ENCODE assay signal across 11 mouse cellular contexts in genomic region chr7:141040867-141041606, GRCm38 (mm10). TPM values are rescaled to one million over a fixed set of nuclear protein-coding genes. Genes with fewer than 3 reads are reported as not detected.
DNase-seq lines count a peak whose midpoint lies in the region; ATAC-seq and TF ChIP-seq lines count a peak whose summit lies in the region.
"Had no signal": no experiment of that assay in that cellular context is flagged by ENCODE, and none has a peak within 500 bp of the region (broad histone marks: within the 10 kb centered on the region; RNA-seq: fewer than 3 reads in every experiment).

No protein-coding gene starts in this region.

- no peak overlapping the region for H3K4me2 ChIP-seq in lung, postnatal 0 days (replicated peaks; ENCODE audit: low read depth, low read length)
- H3K4me2 ChIP-seq in heart, embryonic 16.5 days (ENCODE audit: low read depth, low read length) = peak overlapping the region; percentile 40; the same call in 1 of the 2 replicates
- no peak overlapping the region for H3K4me2 ChIP-seq in liver, embryonic 11.5 days
- 0 out of 2 replicates have a peak overlapping the region, but pooled peaks have one; percentile 15 for H3K4me2 ChIP-seq in stomach, embryonic 16.5 days (ENCODE audit: low read depth, low read length)

- 33% methylated on average over 7 of the region's 9 CpGs for WGBS in lung, postnatal 0 days
- 40% methylated on average over 6 of the region's 9 CpGs for WGBS in heart, embryonic 16.5 days
- WGBS in liver, embryonic 11.5 days = 61% methylated on average over 6 of the region's 9 CpGs
- 23% methylated on average over 6 of the region's 9 CpGs for WGBS in stomach, embryonic 16.5 days

- peak overlapping the region; percentile 89 for H3K27ac ChIP-seq in lung, postnatal 0 days (ENCODE audit: low read length)
- H3K27ac ChIP-seq in heart, embryonic 16.5 days (ENCODE audit: low read length) = peak overlapping the region; percentile 87
- peak overlapping the region; percentile 30; the same call in 1 of the 2 replicates for H3K27ac ChIP-seq in liver, embryonic 11.5 days (ENCODE audit: low read depth, low read length)
- H3K27ac ChIP-seq in stomach, embryonic 16.5 days (ENCODE audit: low read length) = peak overlapping the region; percentile 95

- no peaks in the 10 kb centered on the region for H3K9me3 ChIP-seq in lung, postnatal 0 days (ENCODE audit: low read length)
- no peaks in the 10 kb centered on the region for H3K9me3 ChIP-seq in heart, embryonic 16.5 days (replicated peaks; ENCODE audit: control insufficient read depth, low read length)
- H3K9me3 ChIP-seq in liver, embryonic 11.5 days (ENCODE audit: control insufficient read depth, low read length) = no peaks in the 10 kb centered on the region
- H3K9me3 ChIP-seq in stomach, embryonic 16.5 days (replicated peaks; ENCODE audit: control insufficient read depth, low read length) = no peaks in the 10 kb centered on the region

- H3K36me3 ChIP-seq in lung, postnatal 0 days (ENCODE audit: insufficient read depth, low read length) = no peaks in the 10 kb centered on the region
- H3K36me3 ChIP-seq in heart, embryonic 16.5 days (ENCODE audit: control insufficient read depth, insufficient read depth) = no peaks in the 10 kb centered on the region
- no peaks in the 10 kb centered on the region for H3K36me3 ChIP-seq in liver, embryonic 11.5 days (ENCODE audit: control insufficient read depth, insufficient read depth, low read length)
- no peaks in the 10 kb centered on the region for H3K36me3 ChIP-seq in stomach, embryonic 16.5 days (ENCODE audit: control insufficient read depth, insufficient read depth, low read length)

- peak; percentile 57 for ATAC-seq in lung, postnatal 0 days
- ATAC-seq in heart, embryonic 16.5 days (replicated peaks; ENCODE audit: extremely low read depth, insufficient read depth, low FRiP score) = no peak
- no peak for ATAC-seq in liver, embryonic 11.5 days (replicated peaks; ENCODE audit: low FRiP score)
- ATAC-seq in stomach, embryonic 16.5 days (ENCODE audit: insufficient read depth, low FRiP score) = peak; percentile 27; the same call in 1 of the 2 replicates

- H3K4me3 ChIP-seq in lung, postnatal 0 days (ENCODE audit: low read depth, low read length) = no peak overlapping the region
- H3K4me3 ChIP-seq in heart, embryonic 16.5 days (ENCODE audit: low read length) = no peak overlapping the region
- no peak overlapping the region for H3K4me3 ChIP-seq in liver, embryonic 11.5 days (ENCODE audit: low read depth, low read length)
- H3K4me3 ChIP-seq in stomach, embryonic 16.5 days (replicated peaks; ENCODE audit: low read length) = no peak overlapping the region

- H3K9ac ChIP-seq in lung, postnatal 0 days (replicated peaks; ENCODE audit: low read depth) = 0 out of 2 replicates have a peak overlapping the region, but pooled peaks have one; percentile 8
- H3K9ac ChIP-seq in heart, embryonic 16.5 days (ENCODE audit: low read length) = peak overlapping the region; percentile 20; the same call in 1 of the 2 replicates
- H3K9ac ChIP-seq in liver, embryonic 11.5 days (ENCODE audit: low read depth, low read length) = no peak overlapping the region
- peak overlapping the region; percentile 60 for H3K9ac ChIP-seq in stomach, embryonic 16.5 days (ENCODE audit: low read length)

- no peaks in the 10 kb centered on the region for H3K27me3 ChIP-seq in lung, postnatal 0 days (replicated peaks; ENCODE audit: insufficient read depth, low read length)
- H3K27me3 ChIP-seq in heart, embryonic 16.5 days (ENCODE audit: control insufficient read depth, insufficient read depth, low read length) = no peaks in the 10 kb centered on the region
- H3K27me3 ChIP-seq in liver, embryonic 11.5 days (replicated peaks; ENCODE audit: control insufficient read depth, insufficient read depth, low read length) = no peaks in the 10 kb centered on the region
- H3K27me3 ChIP-seq in stomach, embryonic 16.5 days (ENCODE audit: control insufficient read depth, insufficient read depth, low read length) = no peaks in the 10 kb centered on the region

- no peaks in the 10 kb centered on the region for H3K4me1 ChIP-seq in lung, postnatal 0 days (ENCODE audit: insufficient read depth, low read depth, low read length)
- peaks cover 9% of the 10 kb centered on the region for H3K4me1 ChIP-seq in heart, embryonic 16.5 days (ENCODE audit: control insufficient read depth, insufficient read depth, low read length)
- peaks cover 29% of the 10 kb centered on the region for H3K4me1 ChIP-seq in liver, embryonic 11.5 days (replicated peaks; ENCODE audit: control insufficient read depth, insufficient read depth, low read length)
- peaks cover 23% of the 10 kb centered on the region for H3K4me1 ChIP-seq in stomach, embryonic 16.5 days (ENCODE audit: control insufficient read depth, insufficient read depth, low read length)

- DNase-seq in lung, postnatal 0 days (ENCODE audit: low spot score) = peak; percentile 75
- DNase-seq in lung, postnatal 36 days = no peak
- DNase-seq in liver, embryonic 11.5 days (ENCODE audit: low spot score) = no peak
- no peak for DNase-seq in gastrocnemius, postnatal 4 days (ENCODE audit: low spot score in 2 of 2)
- no peak for DNase-seq in frontal cortex, postnatal 10 days (ENCODE audit: low spot score in 2 of 2)
- DNase-seq in right cerebral cortex, postnatal 4 days = no peak
- DNase-seq: thymus, postnatal 4 days had no signal

- TF ChIP-seq CTCF in lung, postnatal 0 days (IDR thresholded peaks at IDR 0.05) = no peak

- no peak for TF ChIP-seq EP300 in lung, postnatal 0 days (IDR thresholded peaks at IDR 0.05)

RNA-seq across cellular contexts. Expression of gene Gm17387, which starts 12.1 kb away (rescaled TPM):
- not detected in 2 replicates for polyA plus RNA-seq in lung, postnatal 0 days (2015; fragmentation: Nextera tagmentation; extraction: Ambion mirVana)
- not detected in 2 replicates for polyA plus RNA-seq in heart, embryonic 16.5 days (2015; fragmentation: Nextera tagmentation; extraction: Ambion mirVana)
- not detected in 2 replicates for polyA plus RNA-seq in liver, embryonic 11.5 days (2014; fragmentation: Nextera tagmentation; extraction: Ambion mirVana)
- not detected in 2 replicates for polyA plus RNA-seq in stomach, embryonic 16.5 days (2015; fragmentation: Nextera tagmentation; extraction: Ambion mirVana)
- not detected for total RNA-seq in gastrocnemius, postnatal 4 days (2021)
- polyA plus RNA-seq: gonadal fat pad, adult 2 months; neural tube, embryonic 11.5 days had no signal

RNA-seq across cellular contexts. Expression of gene B4galnt4, which starts 19.9 kb away (rescaled TPM):
- polyA plus RNA-seq in lung, postnatal 0 days (2015; fragmentation: Nextera tagmentation; extraction: Ambion mirVana) = 0.13 and 0.20 TPM in 2 replicates
- 0.54 and 0.97 TPM in 2 replicates for polyA plus RNA-seq in heart, embryonic 16.5 days (2015; fragmentation: Nextera tagmentation; extraction: Ambion mirVana)
- polyA plus RNA-seq in liver, embryonic 11.5 days (2014; fragmentation: Nextera tagmentation; extraction: Ambion mirVana) = 3.4 and 4.7 TPM in 2 replicates
- polyA plus RNA-seq in stomach, embryonic 16.5 days (2015; fragmentation: Nextera tagmentation; extraction: Ambion mirVana) = 4.9 and 5.1 TPM in 2 replicates
- under 1 TPM; 0.22 to 0.62 TPM for total RNA-seq in gastrocnemius, postnatal 4 days (2021)

RNA-seq across cellular contexts. Expression of gene Ifitm6, which starts 23.3 kb away (rescaled TPM):
- polyA plus RNA-seq in lung, postnatal 0 days (2015; fragmentation: Nextera tagmentation; extraction: Ambion mirVana) = 7.4 and 7.7 TPM in 2 replicates
- 1.0 and 1.3 TPM in 2 replicates for polyA plus RNA-seq in heart, embryonic 16.5 days (2015; fragmentation: Nextera tagmentation; extraction: Ambion mirVana)
- polyA plus RNA-seq in liver, embryonic 11.5 days (2014; fragmentation: Nextera tagmentation; extraction: Ambion mirVana) = 0.90 and 0.97 TPM in 2 replicates
- 5.5 and 7.5 TPM in 2 replicates for polyA plus RNA-seq in stomach, embryonic 16.5 days (2015; fragmentation: Nextera tagmentation; extraction: Ambion mirVana)
- total RNA-seq in gastrocnemius, postnatal 4 days (2021) = 1 to 10 TPM in 1 of 2 experiments, not detected in 1; 1.2 TPM
- polyA plus RNA-seq: neural tube, embryonic 11.5 days had no signal

RNA-seq across cellular contexts. Expression of gene Ifitm3, which starts 30.5 kb away (rescaled TPM):
- polyA plus RNA-seq in lung, postnatal 0 days (2015; fragmentation: Nextera tagmentation; extraction: Ambion mirVana) = 779 and 1,037 TPM in 2 replicates
- polyA plus RNA-seq in heart, embryonic 16.5 days (2015; fragmentation: Nextera tagmentation; extraction: Ambion mirVana) = 157 and 218 TPM in 2 replicates
- 45.0 and 47.5 TPM in 2 replicates for polyA plus RNA-seq in liver, embryonic 11.5 days (2014; fragmentation: Nextera tagmentation; extraction: Ambion mirVana)
- polyA plus RNA-seq in stomach, embryonic 16.5 days (2015; fragmentation: Nextera tagmentation; extraction: Ambion mirVana) = 322 and 395 TPM in 2 replicates
- total RNA-seq in gastrocnemius, postnatal 4 days (2021) = 10 to 100 TPM; 75.0 to 79.2 TPM

RNA-seq across cellular contexts. Expression of gene Pkp3, which starts 37.0 kb away (rescaled TPM):
- polyA plus RNA-seq in lung, postnatal 0 days (2015; fragmentation: Nextera tagmentation; extraction: Ambion mirVana) = 14.4 and 15.3 TPM in 2 replicates
- 4.1 and 5.2 TPM in 2 replicates for polyA plus RNA-seq in heart, embryonic 16.5 days (2015; fragmentation: Nextera tagmentation; extraction: Ambion mirVana)
- polyA plus RNA-seq in liver, embryonic 11.5 days (2014; fragmentation: Nextera tagmentation; extraction: Ambion mirVana) = 1.9 and 2.7 TPM in 2 replicates
- polyA plus RNA-seq in stomach, embryonic 16.5 days (2015; fragmentation: Nextera tagmentation; extraction: Ambion mirVana) = 74.2 and 103 TPM in 2 replicates
- total RNA-seq in gastrocnemius, postnatal 4 days (2021) = under 1 TPM; 0.25 to 0.54 TPM

Comparison
In these comparisons a context has a peak if more than half of its experiments do, and no peak if none do; other contexts are left out.
1. ATAC-seq: peak in lung, postnatal 0 days (single experiment) and stomach, embryonic 16.5 days (single experiment); none in heart, embryonic 16.5 days (single experiment) and liver, embryonic 11.5 days (single experiment).
2. H3K27ac ChIP-seq: peak in every context shown above with its lines; median percentile 95 in stomach, embryonic 16.5 days; 89 in lung, postnatal 0 days; 87 in heart, embryonic 16.5 days; 30 in liver, embryonic 11.5 days.
3. H3K4me2 ChIP-seq: peak in heart, embryonic 16.5 days (single experiment) and stomach, embryonic 16.5 days (single experiment); none in lung, postnatal 0 days (single experiment) and liver, embryonic 11.5 days (single experiment).